Mouse (Mus musculus) forebrain, embryonic 14.5 days (tissue): ENCODE data around the gene Asz1. TPM values are rescaled to one million over a fixed set of nuclear protein-coding genes. Genes with fewer than 3 reads are reported as not detected.

Source experiments
- ATAC-seq: fragments of 200-750 bp; cut with Nextera tagmentation; 2 replicates; pipeline ENCODE4 v1.8.0; 2017; ENCODE audit warnings: mild to moderate bottlenecking, moderate library complexity
- DNase-seq: peaks from one replicate; pipeline ENCODE4 v3.0.0-alpha.2; 2015; ENCODE audit warnings: low spot score
- H3K27ac ChIP-seq: fragments of 300-500 bp; sonication (generic); 2 replicates; pipeline ENCODE4 v1.5.1; 2014; ENCODE audit warnings: low read depth, mild to moderate bottlenecking, control low read depth, low read length, moderate library complexity
- H3K27me3 ChIP-seq: fragments of 300-500 bp; sonication (generic); replicated peaks from 2 replicates; pipeline ENCODE4 v1.6.1; 2014; ENCODE audit warnings: low read length, control low read depth, mixed read lengths; ENCODE audit not compliant: control insufficient read depth, insufficient read depth
- H3K36me3 ChIP-seq: fragments of 300-500 bp; sonication (generic); 2 replicates; pipeline ENCODE4 v1.6.1; 2014; ENCODE audit warnings: low read length, control low read depth; ENCODE audit not compliant: control insufficient read depth, insufficient read depth
- H3K4me1 ChIP-seq: fragments of 300-500 bp; sonication (generic); 2 replicates; pipeline ENCODE4 v1.6.1; 2014; ENCODE audit warnings: antibody characterized with exemption, low read length, control low read depth; ENCODE audit not compliant: control insufficient read depth, insufficient read depth
- H3K4me2 ChIP-seq: fragments of 300-500 bp; sonication (generic); 2 replicates; pipeline ENCODE4 v1.6.1; 2014; ENCODE audit warnings: mild to moderate bottlenecking, control low read depth, low read length
- H3K4me3 ChIP-seq: fragments of 300-500 bp; sonication (generic); 2 replicates; pipeline ENCODE4 v1.5.1; 2014; ENCODE audit warnings: low read depth, low read length, control low read depth
- H3K9ac ChIP-seq: fragments of 300-500 bp; sonication (generic); 2 replicates; pipeline ENCODE4 v1.6.1; 2014; ENCODE audit warnings: mild to moderate bottlenecking, low read length, control low read depth, moderate library complexity
- H3K9me3 ChIP-seq: fragments of 300-500 bp; sonication (generic); replicated peaks from 2 replicates; pipeline ENCODE4 v1.6.1; 2016; ENCODE audit warnings: low read length, control low read depth, mixed read lengths; ENCODE audit not compliant: control insufficient read depth
- WGBS: fragments of 180-500 bp; shearing (Covaris S2); extraction: QIAGEN DNeasy Blood & Tissue Kit; methylation state at CpG from one replicate; pipeline ENCODE4 v1.1.7; 2014; 5-methylcytosine and 5-hydroxymethylcytosine counted together
- polyA plus RNA-seq: library from polyadenylated mRNA; unstranded; fragments of >200 nt; fragmentation: Nextera tagmentation; extraction: Ambion mirVana; gene quantifications from 2 replicates; pipeline ENCODE4 v1.2.1, GENCODE M21; 2014

The Asz1 gene
- polyA plus RNA-seq, 1 experiment from 2014 or later = not detected

GRCm38 (mm10) chr6:18076986-18077385 lies 31.9 kb downstream of the Asz1 start:
- 84% methylated on average over 7 of the region's 7 CpGs for WGBS
- Histone ChIP-seq H3K27me3 (no peaks in the 10 kb centered on the region), H3K9ac (no peak overlapping the region), H3K36me3 (no peaks in the 10 kb centered on the region), H3K4me1 (no peaks in the 10 kb centered on the region), H3K9me3 (no peaks in the 10 kb centered on the region), H3K27ac (no peak overlapping the region), H3K4me2 (no peak overlapping the region), H3K4me3 (no peak overlapping the region)
- no peak for ATAC-seq
- DNase-seq = no peak

GRCm38 (mm10) chr6:18076577-18076976 lies 32.3 kb downstream of the Asz1 start:
- Histone ChIP-seq H3K4me3 (no peak overlapping the region), H3K9ac (no peak overlapping the region), H3K27ac (no peak overlapping the region), H3K27me3 (no peaks in the 10 kb centered on the region), H3K4me1 (no peaks in the 10 kb centered on the region), H3K9me3 (no peaks in the 10 kb centered on the region), H3K4me2 (no peak overlapping the region), H3K36me3 (no peaks in the 10 kb centered on the region)
- WGBS = 76% methylated on average over 5 of the region's 5 CpGs
- ATAC-seq = no peak
- DNase-seq = no peak

GRCm38 (mm10) chr6:18057899-18058298 lies 51.0 kb downstream of the Asz1 start:
- H3K36me3 ChIP-seq = no peaks in the 10 kb centered on the region
- no peak overlapping the region for H3K4me2 ChIP-seq
- H3K27me3 ChIP-seq = no peaks in the 10 kb centered on the region
- no peak overlapping the region for H3K4me3 ChIP-seq
- no peak overlapping the region for H3K9ac ChIP-seq
- no peaks in the 10 kb centered on the region for H3K9me3 ChIP-seq
- ATAC-seq = no peak
- no peaks in the 10 kb centered on the region for H3K4me1 ChIP-seq
- WGBS = 86% methylated on average over 4 of the region's 4 CpGs
- H3K27ac ChIP-seq = no peak overlapping the region
- DNase-seq = no peak

GRCm38 (mm10) chr6:18051702-18052101 lies 57.2 kb downstream of the Asz1 start:
- no peak for ATAC-seq
- 75% methylated on average over 5 of the region's 5 CpGs for WGBS

GRCm38 (mm10) chr6:18044299-18044698 lies 64.6 kb downstream of the Asz1 start:
- H3K4me1 ChIP-seq = no peaks in the 10 kb centered on the region

More at GRCm38 (mm10) chr6:18051702-18052101, 57.2 kb downstream of the Asz1 start:
- no peaks in the 10 kb centered on the region for H3K36me3 ChIP-seq
- H3K4me3 ChIP-seq = no peak overlapping the region
- H3K9me3 ChIP-seq = no peaks in the 10 kb centered on the region
- no peak for DNase-seq
- no peak overlapping the region for H3K4me2 ChIP-seq
- H3K27ac ChIP-seq = no peak overlapping the region
- no peaks in the 10 kb centered on the region for H3K27me3 ChIP-seq
- H3K9ac ChIP-seq = no peak overlapping the region
- no peaks in the 10 kb centered on the region for H3K4me1 ChIP-seq

GRCm38 (mm10) chr6:18043172-18043571 lies 65.7 kb downstream of the Asz1 start:
- no peak for DNase-seq
- Histone ChIP-seq H3K4me3 (no peak overlapping the region), H3K9ac (no peak overlapping the region), H3K36me3 (no peaks in the 10 kb centered on the region), H3K27ac (no peak overlapping the region), H3K27me3 (no peaks in the 10 kb centered on the region), H3K4me1 (no peaks in the 10 kb centered on the region), H3K4me2 (no peak overlapping the region), H3K9me3 (no peaks in the 10 kb centered on the region)
- no peak for ATAC-seq
- 91% methylated on average over 5 of the region's 5 CpGs for WGBS

More at GRCm38 (mm10) chr6:18044299-18044698, 64.6 kb downstream of the Asz1 start:
- no peak for DNase-seq
- no peak overlapping the region for H3K4me3 ChIP-seq
- no peak overlapping the region for H3K27ac ChIP-seq
- no peak overlapping the region for H3K9ac ChIP-seq
- no peaks in the 10 kb centered on the region for H3K27me3 ChIP-seq
- no peaks in the 10 kb centered on the region for H3K36me3 ChIP-seq
- H3K9me3 ChIP-seq = no peaks in the 10 kb centered on the region
- no peak for ATAC-seq
- no peak overlapping the region for H3K4me2 ChIP-seq
- WGBS = 83% methylated on average over 4 of the region's 4 CpGs

GRCm38 (mm10) chr6:18032271-18032670 lies 76.6 kb downstream of the Asz1 start:
- Histone ChIP-seq H3K4me2 (peak overlapping the region; percentile 87), H3K4me3 (peak overlapping the region; percentile 41), H3K9ac (no peak overlapping the region), H3K27me3 (peaks cover 29% of the 10 kb centered on the region), H3K9me3 (no peaks in the 10 kb centered on the region), H3K4me1 (peaks cover 4% of the 10 kb centered on the region; the same call in 1 of the 2 replicates), H3K27ac (no peak overlapping the region), H3K36me3 (no peaks in the 10 kb centered on the region)
- DNase-seq = no peak
- 22% methylated on average over 6 of the region's 6 CpGs for WGBS
- ATAC-seq = no peak

- Histone ChIP-seq H3K27ac (no peak overlapping the region), H3K4me3 (peak overlapping the region; percentile 41), H3K9me3 (no peaks in the 10 kb centered on the region), H3K9ac (peak overlapping the region; percentile 43), H3K36me3 (no peaks in the 10 kb centered on the region), H3K27me3 (peaks cover 29% of the 10 kb centered on the region), H3K4me1 (peaks cover 4% of the 10 kb centered on the region; the same call in 1 of the 2 replicates), H3K4me2 (peak overlapping the region; percentile 87)
- WGBS = under 1% methylated on average over 27 of the region's 29 CpGs
- peak; percentile 63 for ATAC-seq
- DNase-seq = peak; percentile 54
Observed at GRCm38 (mm10) chr6:18031509-18032010, 77.3 kb downstream of the Asz1 start.

GRCm38 (mm10) chr6:18030868-18031508 lies 77.9 kb downstream of the Asz1 start:
- Histone ChIP-seq H3K4me2 (peak overlapping the region; percentile 87), H3K4me1 (peaks cover 4% of the 10 kb centered on the region; the same call in 1 of the 2 replicates), H3K9ac (peak overlapping the region; percentile 43; the same call in 1 of the 2 replicates), H3K27ac (no peak overlapping the region), H3K36me3 (no peaks in the 10 kb centered on the region), H3K9me3 (no peaks in the 10 kb centered on the region), H3K4me3 (peak overlapping the region; percentile 41), H3K27me3 (peaks cover 29% of the 10 kb centered on the region)
- DNase-seq = no peak
- peak; percentile 28; the same call in 1 of the 2 replicates for ATAC-seq
- WGBS = 8% methylated on average over 12 of the region's 12 CpGs
